Mouse (Mus musculus): ENCODE data around the gene Plpp4. TPM values are rescaled to one million over a fixed set of nuclear protein-coding genes. Genes with fewer than 3 reads are reported as not detected.

Gene Plpp4
- polyA plus RNA-seq, 1 experiment from 2014 or later: 1.4 TPM

DNA sequence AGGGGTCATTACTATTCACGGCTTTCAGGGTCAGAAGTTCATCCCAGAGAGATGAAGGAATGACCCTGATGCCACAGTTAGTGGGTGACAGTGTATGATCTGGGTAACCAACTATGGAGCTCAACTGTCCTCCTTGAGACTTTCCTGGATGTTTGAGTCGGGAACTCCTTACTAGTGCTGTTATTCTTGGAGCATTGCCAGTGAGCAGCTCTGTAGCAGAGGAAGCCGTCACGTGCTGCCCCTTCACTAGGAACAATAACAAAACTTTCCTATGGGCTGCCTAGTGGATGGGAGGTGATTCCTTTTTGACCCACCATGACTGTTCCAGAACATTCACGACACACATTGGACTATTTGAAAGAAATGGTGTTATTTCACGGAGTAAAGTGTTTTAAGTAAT is 51.8 kb downstream of the Plpp4 start:
- Histone ChIP-seq H3K4me3 (replicated peaks) (no peak overlapping the region), H3K27ac (no peak overlapping the region), H3K9me3 (no peaks in the 10 kb centered on the region), H3K27me3 (peaks cover 3% of the 10 kb centered on the region; the same call in 1 of the 2 replicates), H3K9ac (no peak overlapping the region), H3K36me3 (replicated peaks) (no peaks in the 10 kb centered on the region), H3K4me1 (peaks cover 5% of the 10 kb centered on the region), H3K4me2 (no peak overlapping the region)
- no peak for ATAC-seq (ENCODE audit: low FRiP score)
- 72% methylated on average over 6 of the region's 6 CpGs for WGBS

DNA sequence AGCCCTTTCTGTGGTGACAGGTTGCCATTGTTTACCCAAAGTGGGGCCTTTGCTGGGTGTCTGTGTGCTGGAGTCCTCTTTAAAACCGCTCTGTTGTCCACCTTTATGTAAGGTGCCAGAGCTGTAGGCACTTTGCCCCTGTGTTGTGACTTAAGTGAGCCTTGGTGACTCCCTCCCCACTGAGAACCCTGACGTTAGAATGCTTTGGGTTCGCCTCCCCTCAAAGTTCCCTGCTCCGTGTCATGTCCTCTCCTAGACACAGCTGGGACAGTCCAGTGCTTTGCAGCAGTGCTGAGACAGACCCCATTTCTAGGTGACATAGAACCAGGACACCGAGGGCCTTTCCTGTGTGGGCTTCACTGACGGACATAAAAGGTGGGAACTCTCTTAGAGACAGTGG is 55.7 kb downstream of the Plpp4 start:
- ATAC-seq (ENCODE audit: low FRiP score): no peak
- no peak overlapping the region for H3K4me3 ChIP-seq (replicated peaks)
- 61% methylated on average over 6 of the region's 6 CpGs for WGBS
- H3K27me3 ChIP-seq: peaks cover 3% of the 10 kb centered on the region; the same call in 1 of the 2 replicates
- no peak overlapping the region for H3K4me2 ChIP-seq
- H3K36me3 ChIP-seq (replicated peaks): no peaks in the 10 kb centered on the region
- no peak overlapping the region for H3K9ac ChIP-seq
- H3K27ac ChIP-seq: no peak overlapping the region
- H3K4me1 ChIP-seq: peaks cover 9% of the 10 kb centered on the region
- no peaks in the 10 kb centered on the region for H3K9me3 ChIP-seq

- WGBS: 90% methylated on average over 2 of the region's 2 CpGs
- no peaks in the 10 kb centered on the region for H3K9me3 ChIP-seq
- no peak overlapping the region for H3K4me2 ChIP-seq
- ATAC-seq (ENCODE audit: low FRiP score): no peak
- H3K4me3 ChIP-seq (replicated peaks): no peak overlapping the region
- peaks cover 9% of the 10 kb centered on the region for H3K4me1 ChIP-seq
- H3K9ac ChIP-seq: no peak overlapping the region
- no peak overlapping the region for H3K27ac ChIP-seq
- no peaks in the 10 kb centered on the region for H3K36me3 ChIP-seq (replicated peaks)
- H3K27me3 ChIP-seq: peaks cover 3% of the 10 kb centered on the region; the same call in 1 of the 2 replicates
These were observed 57.1 kb downstream of the Plpp4 start for GRCm38 (mm10) chr7:129313969-129314368.

DNA sequence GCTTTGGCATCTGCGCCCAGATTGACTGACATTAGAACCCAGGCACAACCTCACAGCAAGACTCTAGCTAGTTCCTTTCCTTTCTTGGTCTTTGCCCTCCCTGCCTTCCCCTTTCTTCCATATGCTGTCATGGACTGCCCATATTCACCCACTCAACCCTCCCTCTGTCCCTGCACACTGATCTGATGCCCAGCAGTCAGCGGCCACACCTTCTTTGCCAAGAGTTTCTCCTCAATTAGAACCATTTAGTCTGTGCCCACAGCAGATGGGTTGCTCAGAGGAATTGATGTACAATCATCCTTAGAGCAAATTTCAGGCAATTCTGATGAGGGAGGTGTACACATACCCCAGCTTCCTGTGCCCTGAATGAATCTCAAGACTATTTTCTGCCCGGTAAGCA is 83.3 kb downstream of the Plpp4 start:
- Histone ChIP-seq H3K4me3 (replicated peaks) (no peak overlapping the region), H3K9me3 (no peaks in the 10 kb centered on the region), H3K36me3 (replicated peaks) (no peaks in the 10 kb centered on the region), H3K9ac (no peak overlapping the region), H3K4me1 (0 out of 2 replicates have a peak, but pooled peaks cover 3% of the 10 kb centered on the region), H3K27ac (no peak overlapping the region), H3K27me3 (no peaks in the 10 kb centered on the region), H3K4me2 (no peak overlapping the region)
- WGBS: 93% methylated on average over 3 of the region's 3 CpGs
- no peak for ATAC-seq (ENCODE audit: low FRiP score)

GRCm38 (mm10) chr7:129355561-129355960 is 98.7 kb downstream of the Plpp4 start:
- ATAC-seq (ENCODE audit: low FRiP score): no peak

DNA sequence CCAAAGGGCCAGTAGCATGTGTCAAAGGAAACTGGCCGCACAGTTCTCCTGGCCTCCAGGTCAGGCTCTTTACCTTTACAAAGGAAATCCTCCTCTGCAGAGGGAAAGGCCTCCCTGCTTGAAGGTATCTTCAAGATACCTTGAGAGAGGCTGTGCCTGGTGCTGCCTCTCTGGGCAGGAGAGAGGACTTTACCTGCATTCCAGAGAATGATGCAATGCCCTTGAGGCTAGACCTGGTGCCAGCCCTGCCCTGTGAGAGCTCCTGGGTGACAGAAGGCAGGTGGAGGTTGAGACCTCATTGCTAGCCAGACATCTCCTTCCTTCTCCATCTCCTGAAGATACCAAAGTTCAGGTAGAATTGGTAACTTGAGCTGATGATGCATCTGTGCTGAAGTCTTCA is 118.5 kb downstream of the Plpp4 start:
- 93% methylated on average over 1 of the region's 1 CpGs for WGBS
- no peak for ATAC-seq (ENCODE audit: low FRiP score)
- Histone ChIP-seq H3K27me3 (no peaks in the 10 kb centered on the region), H3K27ac (no peak overlapping the region), H3K36me3 (replicated peaks) (no peaks in the 10 kb centered on the region), H3K9ac (no peak overlapping the region), H3K9me3 (no peaks in the 10 kb centered on the region), H3K4me2 (no peak overlapping the region), H3K4me3 (replicated peaks) (no peak overlapping the region), H3K4me1 (no peaks in the 10 kb centered on the region)

More at GRCm38 (mm10) chr7:129355561-129355960, 98.7 kb downstream of the Plpp4 start:
- Histone ChIP-seq H3K9me3 (no peaks in the 10 kb centered on the region), H3K27me3 (no peaks in the 10 kb centered on the region), H3K36me3 (replicated peaks) (no peaks in the 10 kb centered on the region), H3K4me2 (no peak overlapping the region), H3K4me3 (replicated peaks) (no peak overlapping the region), H3K9ac (no peak overlapping the region), H3K4me1 (no peaks in the 10 kb centered on the region), H3K27ac (no peak overlapping the region)
- WGBS: 86% methylated on average over 2 of the region's 2 CpGs

GRCm38 (mm10) chr7:129385149-129385548 is 128.3 kb downstream of the Plpp4 start:
- no peaks in the 10 kb centered on the region for H3K36me3 ChIP-seq (replicated peaks)
- H3K27me3 ChIP-seq: peaks cover 39% of the 10 kb centered on the region
- no peak overlapping the region for H3K27ac ChIP-seq
- 78% methylated on average over 3 of the region's 3 CpGs for WGBS
- H3K4me1 ChIP-seq: no peaks in the 10 kb centered on the region
- ATAC-seq (ENCODE audit: low FRiP score): no peak
- no peak overlapping the region for H3K9ac ChIP-seq
- no peak overlapping the region for H3K4me3 ChIP-seq (replicated peaks)
- H3K9me3 ChIP-seq: no peaks in the 10 kb centered on the region
- no peak overlapping the region for H3K4me2 ChIP-seq

DNA sequence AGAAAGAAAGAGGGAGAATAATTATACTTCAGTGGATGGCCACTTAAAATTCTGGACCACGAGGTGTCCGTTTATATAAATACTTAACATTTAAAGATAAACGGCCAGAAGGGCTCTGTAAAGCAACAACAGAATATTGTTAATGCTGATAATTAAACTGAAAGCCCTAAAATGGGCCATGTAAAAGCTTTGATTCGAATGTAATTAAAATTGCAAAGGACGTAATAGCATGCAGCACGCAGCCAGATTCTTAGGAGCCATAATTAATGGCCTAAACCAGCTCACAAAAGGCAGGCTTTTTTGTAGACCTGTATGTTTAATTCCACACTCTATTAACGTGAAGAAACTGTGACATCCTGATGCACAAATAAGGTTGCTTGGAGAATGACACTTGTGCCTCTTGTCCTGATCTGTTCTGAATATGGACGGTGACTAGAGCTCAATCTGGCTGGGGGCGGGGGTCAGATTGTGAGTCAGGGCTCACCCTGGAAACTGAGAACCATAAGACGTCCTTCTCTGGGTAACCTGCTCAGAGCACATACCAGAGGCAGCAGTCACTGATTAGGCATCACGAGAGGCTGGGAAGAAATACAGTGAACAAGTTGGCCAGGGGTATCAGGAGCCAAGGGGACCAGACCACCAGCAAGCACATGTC is 136.1 kb downstream of the Plpp4 start:
- ATAC-seq (ENCODE audit: low FRiP score): peak; percentile 39; the same call in 1 of the 2 replicates
- peaks cover 81% of the 10 kb centered on the region for H3K27me3 ChIP-seq

DNA sequence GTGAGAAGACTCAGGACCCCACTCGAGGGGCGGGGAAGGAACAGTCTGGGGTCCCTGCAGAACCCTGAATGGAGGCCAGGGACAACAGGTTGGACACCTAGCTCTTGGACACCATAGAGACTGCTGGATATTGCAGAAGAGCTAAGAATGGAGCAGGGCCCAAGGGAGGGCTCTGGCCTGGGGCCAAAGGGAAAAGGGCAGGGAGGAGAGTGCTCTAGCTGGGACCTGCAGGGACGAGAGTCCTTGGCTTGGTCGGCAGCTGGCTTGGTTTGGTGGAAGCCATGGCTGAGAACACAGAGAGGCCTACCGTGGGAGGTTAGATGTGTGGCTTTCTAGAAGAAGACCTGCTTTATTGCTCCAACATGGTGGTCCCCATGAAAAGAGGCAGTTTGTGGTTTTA is 139.7 kb downstream of the Plpp4 start:
- Histone ChIP-seq H3K4me2 (no peak overlapping the region), H3K36me3 (replicated peaks) (no peaks in the 10 kb centered on the region), H3K27ac (no peak overlapping the region), H3K9ac (no peak overlapping the region), H3K4me1 (peaks cover 12% of the 10 kb centered on the region), H3K4me3 (replicated peaks) (no peak overlapping the region), H3K9me3 (no peaks in the 10 kb centered on the region), H3K27me3 (peaks cover 79% of the 10 kb centered on the region)
- no peak for ATAC-seq (ENCODE audit: low FRiP score)
- 80% methylated on average over 5 of the region's 5 CpGs for WGBS

More for the DNA sequence above, 136.1 kb downstream of the Plpp4 start:
- WGBS: 19% methylated on average over 11 of the region's 11 CpGs
- H3K4me3 ChIP-seq (replicated peaks): no peak overlapping the region
- no peaks in the 10 kb centered on the region for H3K9me3 ChIP-seq
- no peaks in the 10 kb centered on the region for H3K36me3 ChIP-seq (replicated peaks)
- H3K4me2 ChIP-seq: no peak overlapping the region
- no peak overlapping the region for H3K27ac ChIP-seq
- H3K4me1 ChIP-seq: peaks cover 12% of the 10 kb centered on the region
- no peak overlapping the region for H3K9ac ChIP-seq

- no peaks in the 10 kb centered on the region for H3K9me3 ChIP-seq
- no peak overlapping the region for H3K27ac ChIP-seq
- no peak overlapping the region for H3K4me2 ChIP-seq
- H3K27me3 ChIP-seq: peaks cover 71% of the 10 kb centered on the region
- peaks cover 13% of the 10 kb centered on the region for H3K4me1 ChIP-seq
- WGBS: 89% methylated on average over 7 of the region's 7 CpGs
- no peaks in the 10 kb centered on the region for H3K36me3 ChIP-seq (replicated peaks)
- no peak for ATAC-seq (ENCODE audit: low FRiP score)
- H3K9ac ChIP-seq: no peak overlapping the region
- no peak overlapping the region for H3K4me3 ChIP-seq (replicated peaks)
These were observed 142.2 kb downstream of the Plpp4 start for GRCm38 (mm10) chr7:129399071-129399470.

GRCm38 (mm10) chr7:129402695-129403364 is 146.0 kb downstream of the Plpp4 start:
- H3K4me2 ChIP-seq: no peak overlapping the region
- no peaks in the 10 kb centered on the region for H3K9me3 ChIP-seq
- H3K27ac ChIP-seq: no peak overlapping the region
- H3K9ac ChIP-seq: no peak overlapping the region
- ATAC-seq (ENCODE audit: low FRiP score): peak; percentile 77
- WGBS: 38% methylated on average over 13 of the region's 13 CpGs
- H3K4me3 ChIP-seq (replicated peaks): no peak overlapping the region
- H3K27me3 ChIP-seq: peaks cover 51% of the 10 kb centered on the region
- H3K36me3 ChIP-seq (replicated peaks): no peaks in the 10 kb centered on the region
- H3K4me1 ChIP-seq: peaks cover 30% of the 10 kb centered on the region

DNA sequence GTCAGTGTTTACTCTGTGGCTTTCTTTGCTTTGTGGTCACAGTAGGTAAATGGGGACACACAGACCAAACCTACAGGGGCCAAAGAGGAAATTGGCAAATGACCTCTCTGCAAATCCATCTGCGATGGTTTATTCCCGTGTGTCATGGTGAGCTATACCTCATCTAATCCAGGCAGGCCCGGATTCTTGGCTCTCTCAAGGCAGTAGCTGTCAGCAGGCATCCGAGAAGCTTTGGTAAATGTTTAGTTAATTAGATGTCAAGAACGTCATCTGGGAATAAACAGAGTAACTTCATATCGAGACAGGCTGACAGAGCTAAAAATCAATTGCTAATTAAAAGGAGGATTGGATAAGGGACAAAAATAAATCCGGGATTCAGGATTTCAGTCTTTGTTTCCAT is 149.2 kb downstream of the Plpp4 start:
- no peak overlapping the region for H3K4me2 ChIP-seq
- peaks cover 51% of the 10 kb centered on the region for H3K4me1 ChIP-seq
- no peak overlapping the region for H3K9ac ChIP-seq
- no peak for ATAC-seq (ENCODE audit: low FRiP score)
- H3K9me3 ChIP-seq: no peaks in the 10 kb centered on the region
- WGBS: 51% methylated on average over 7 of the region's 7 CpGs
- peaks cover 50% of the 10 kb centered on the region for H3K27me3 ChIP-seq
- no peak overlapping the region for H3K4me3 ChIP-seq (replicated peaks)
- H3K27ac ChIP-seq: no peak overlapping the region
- H3K36me3 ChIP-seq (replicated peaks): no peaks in the 10 kb centered on the region

DNA sequence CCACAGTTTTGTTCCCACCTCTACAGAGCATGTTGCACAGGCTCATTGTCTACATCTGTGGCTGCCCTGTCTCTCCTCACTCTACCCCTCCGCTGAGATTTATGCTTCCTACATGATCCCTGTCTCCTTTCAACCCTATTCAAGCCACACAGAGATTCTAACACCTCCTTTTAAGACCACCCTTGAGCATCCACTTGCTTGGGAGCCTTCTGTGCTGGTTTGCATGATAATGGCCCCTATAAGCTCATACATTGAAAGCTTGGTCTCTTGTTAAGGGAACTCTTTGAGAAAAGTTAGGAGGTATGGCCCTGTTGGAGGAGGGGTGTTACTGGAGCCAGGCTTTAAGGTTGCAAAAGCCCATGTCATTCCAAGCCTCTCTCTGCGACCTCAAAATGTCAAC is 155.9 kb downstream of the Plpp4 start:
- no peak for ATAC-seq (ENCODE audit: low FRiP score)
- peaks cover 31% of the 10 kb centered on the region for H3K27me3 ChIP-seq
- H3K4me2 ChIP-seq: no peak overlapping the region
- no peak overlapping the region for H3K27ac ChIP-seq
- no peaks in the 10 kb centered on the region for H3K9me3 ChIP-seq
- peaks cover 27% of the 10 kb centered on the region for H3K4me1 ChIP-seq
- 36% methylated on average over 2 of the region's 2 CpGs for WGBS
- H3K4me3 ChIP-seq (replicated peaks): no peak overlapping the region
- no peaks in the 10 kb centered on the region for H3K36me3 ChIP-seq (replicated peaks)
- no peak overlapping the region for H3K9ac ChIP-seq

Data from forebrain, embryonic 12.5 days (tissue).